Mouse (Mus musculus) stomach, embryonic 16.5 days (tissue): ENCODE measurements at regions not wholly inside any gene's neighbourhood (a gene's known extent, or its start where the extent isn't known, plus 50 kb on each side); places are given as distances from the start of the nearest gene placed in this dataset.
A peak's percentile ranks its signal among the peaks of the same experiment; 100 is the strongest.

Source experiments
- ATAC-seq: fragments of 200-750 bp; cut with Nextera tagmentation; 2 replicates; pipeline ENCODE4 v1.8.0; 2017; ENCODE audit warnings: moderate number of reproducible peaks, moderate TSS enrichment; ENCODE audit not compliant: insufficient read depth, low FRiP score
- H3K27ac ChIP-seq: fragments of 300-500 bp; sonication (generic); 2 replicates; pipeline ENCODE4 v1.5.1; 2014; ENCODE audit warnings: low read length
- H3K27me3 ChIP-seq: fragments of 300-500 bp; sonication (generic); 2 replicates; pipeline ENCODE4 v1.6.1; 2014; ENCODE audit warnings: low read length, control low read depth, mixed read lengths; ENCODE audit not compliant: control insufficient read depth, insufficient read depth
- H3K36me3 ChIP-seq: fragments of 300-500 bp; sonication (generic); 2 replicates; pipeline ENCODE4 v1.6.1; 2014; ENCODE audit warnings: low read length; ENCODE audit not compliant: control insufficient read depth, insufficient read depth
- H3K4me1 ChIP-seq: fragments of 300-500 bp; sonication (generic); 2 replicates; pipeline ENCODE4 v1.6.1; 2014; ENCODE audit warnings: low read length, control low read depth, mixed read lengths; ENCODE audit not compliant: control insufficient read depth, insufficient read depth
- H3K4me2 ChIP-seq: fragments of 300-500 bp; sonication (generic); 2 replicates; pipeline ENCODE4 v1.6.1; 2014; ENCODE audit warnings: low read depth, low read length, mixed read lengths
- H3K4me3 ChIP-seq: fragments of 300-500 bp; sonication (generic); replicated peaks from 2 replicates; pipeline ENCODE4 v1.5.1; 2014; ENCODE audit warnings: mild to moderate bottlenecking, low read length
- H3K9ac ChIP-seq: fragments of 300-500 bp; sonication (generic); 2 replicates; pipeline ENCODE4 v1.6.1; 2014; ENCODE audit warnings: low read length
- H3K9me3 ChIP-seq: fragments of 300-500 bp; sonication (generic); replicated peaks from 2 replicates; pipeline ENCODE4 v1.6.1; 2016; ENCODE audit warnings: low read length, control low read depth; ENCODE audit not compliant: control insufficient read depth
- WGBS: fragments of 180-500 bp; shearing (Covaris S2); extraction: QIAGEN DNeasy Blood & Tissue Kit; methylation state at CpG from one replicate; pipeline ENCODE4 v1.1.7; 2014; 5-methylcytosine and 5-hydroxymethylcytosine counted together

DNA sequence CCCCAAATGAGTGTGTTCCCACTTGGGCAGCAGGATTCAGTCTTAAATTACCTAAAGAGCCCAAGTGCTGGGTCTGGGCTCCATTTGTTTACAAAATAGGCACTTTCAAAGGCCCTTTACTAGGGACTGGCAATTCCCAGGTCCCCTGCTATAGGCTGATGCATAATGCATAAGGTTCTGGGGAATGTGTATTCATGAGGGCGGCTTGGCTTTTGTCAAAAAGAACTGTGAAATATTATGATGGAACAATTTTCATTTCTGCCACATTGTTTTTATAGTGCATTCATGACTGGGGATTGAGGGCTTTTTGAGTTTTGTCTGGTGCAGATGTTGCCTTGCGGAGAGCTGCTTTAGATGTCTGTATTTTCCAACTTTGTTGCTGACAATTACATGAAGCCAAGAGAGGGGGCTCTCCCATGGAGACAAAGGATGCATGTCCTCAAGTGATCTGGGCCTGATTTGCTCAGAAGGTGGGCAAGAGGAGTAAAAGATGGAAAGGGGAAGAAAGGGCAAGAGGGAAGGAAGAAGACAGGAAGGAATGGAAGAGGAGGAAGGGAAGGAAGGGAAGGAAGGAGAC lies 636.6 kb upstream of the Cdh5 start:
- Histone ChIP-seq H3K27me3 (no peaks in the 10 kb centered on the region), H3K4me3 (no peak overlapping the region), H3K36me3 (no peaks in the 10 kb centered on the region), H3K4me2 (no peak overlapping the region), H3K9ac (no peak overlapping the region), H3K9me3 (0 out of 2 replicates have a peak, but pooled peaks cover 5% of the 10 kb centered on the region), H3K4me1 (no peaks in the 10 kb centered on the region), H3K27ac (no peak overlapping the region)
- 88% methylated on average over 2 of the region's 2 CpGs for WGBS
- ATAC-seq, result no peak

DNA sequence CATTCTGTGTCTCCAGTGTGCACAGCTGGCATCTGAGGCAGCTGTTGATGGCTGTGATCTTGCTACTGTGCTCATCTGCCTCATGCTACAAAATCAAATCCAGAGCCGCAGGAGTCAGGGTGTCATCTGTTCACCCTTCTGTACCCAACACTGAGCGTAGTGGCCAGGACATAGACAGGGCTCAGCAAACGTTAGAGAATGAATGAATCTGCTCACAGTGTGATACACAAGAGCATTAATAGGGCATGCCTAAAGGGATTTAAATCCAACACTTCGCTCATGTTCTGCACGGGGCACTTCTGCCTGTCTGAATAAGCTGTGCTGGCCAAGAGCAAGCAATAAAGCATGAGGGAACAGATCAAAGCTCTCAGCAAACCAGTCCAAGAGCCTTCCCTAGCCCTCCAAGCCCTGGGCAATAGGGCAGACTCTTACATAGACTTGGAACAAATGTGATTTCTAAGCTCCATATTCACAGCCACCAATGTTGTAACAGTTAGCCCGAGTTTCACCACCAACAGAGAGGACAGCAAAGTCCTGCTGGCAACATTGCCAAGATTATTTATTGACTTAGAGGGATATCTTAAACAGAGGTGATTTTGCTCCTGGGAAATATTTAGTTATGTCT lies 633.8 kb upstream of the Cdh5 start:
- H3K4me2 ChIP-seq, result no peak overlapping the region
- H3K9me3 ChIP-seq, result no peaks in the 10 kb centered on the region
- H3K4me3 ChIP-seq, result no peak overlapping the region
- no peak overlapping the region for H3K9ac ChIP-seq
- no peak overlapping the region for H3K27ac ChIP-seq
- H3K27me3 ChIP-seq, result no peaks in the 10 kb centered on the region
- ATAC-seq, result no peak
- no peaks in the 10 kb centered on the region for H3K36me3 ChIP-seq
- H3K4me1 ChIP-seq, result no peaks in the 10 kb centered on the region
- WGBS, result 77% methylated on average over 6 of the region's 6 CpGs

DNA sequence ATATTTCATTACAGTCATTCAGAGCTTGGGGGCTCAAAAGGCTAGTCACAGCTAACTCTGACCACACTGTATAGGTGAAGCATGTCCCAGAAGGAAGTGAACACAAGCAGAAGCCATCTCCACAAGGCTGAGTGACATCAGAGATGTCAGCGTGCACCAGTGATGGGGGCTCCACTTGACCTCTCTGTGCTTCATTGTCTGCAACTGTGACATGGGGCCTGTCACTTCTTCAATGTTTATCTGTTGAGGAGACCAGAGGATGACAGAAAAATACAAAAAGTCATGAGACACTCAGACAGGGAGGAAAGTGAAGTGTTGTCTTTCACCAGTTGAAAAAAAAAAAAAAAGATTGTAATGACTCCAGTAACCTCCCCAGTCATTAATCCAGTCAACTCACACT lies 632.4 kb upstream of the Cdh5 start:
- 68% methylated on average over 1 of the region's 1 CpGs for WGBS
- no peak for ATAC-seq
- Histone ChIP-seq H3K36me3 (no peaks in the 10 kb centered on the region), H3K27ac (no peak overlapping the region), H3K27me3 (no peaks in the 10 kb centered on the region), H3K9me3 (no peaks in the 10 kb centered on the region), H3K4me3 (no peak overlapping the region), H3K4me1 (no peaks in the 10 kb centered on the region), H3K9ac (no peak overlapping the region), H3K4me2 (no peak overlapping the region)

DNA sequence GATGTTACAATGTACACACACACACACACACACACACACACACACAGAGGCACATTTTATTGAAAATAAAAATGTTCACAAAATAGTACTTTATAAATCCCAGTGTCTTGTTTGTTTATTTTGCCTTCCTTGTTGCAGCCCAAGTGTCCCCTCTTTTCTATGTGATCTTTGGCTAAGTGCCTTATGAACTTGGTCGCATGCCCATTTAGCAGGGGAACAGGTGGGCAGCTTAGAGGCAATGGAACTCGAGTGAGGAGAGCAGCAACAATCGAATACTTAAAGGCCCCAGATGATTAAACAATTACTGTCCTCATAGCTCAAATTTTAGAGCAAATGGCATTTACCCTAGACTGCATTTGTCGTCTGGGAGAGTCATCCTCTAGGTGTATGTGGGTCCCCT lies 631.1 kb upstream of the Cdh5 start:
- 44% methylated on average over 4 of the region's 4 CpGs for WGBS
- no peaks in the 10 kb centered on the region for H3K9me3 ChIP-seq
- H3K36me3 ChIP-seq, result no peaks in the 10 kb centered on the region
- no peak overlapping the region for H3K4me2 ChIP-seq
- no peaks in the 10 kb centered on the region for H3K4me1 ChIP-seq
- no peak overlapping the region for H3K9ac ChIP-seq
- H3K4me3 ChIP-seq, result no peak overlapping the region
- no peaks in the 10 kb centered on the region for H3K27me3 ChIP-seq
- no peak for ATAC-seq
- H3K27ac ChIP-seq, result no peak overlapping the region

DNA sequence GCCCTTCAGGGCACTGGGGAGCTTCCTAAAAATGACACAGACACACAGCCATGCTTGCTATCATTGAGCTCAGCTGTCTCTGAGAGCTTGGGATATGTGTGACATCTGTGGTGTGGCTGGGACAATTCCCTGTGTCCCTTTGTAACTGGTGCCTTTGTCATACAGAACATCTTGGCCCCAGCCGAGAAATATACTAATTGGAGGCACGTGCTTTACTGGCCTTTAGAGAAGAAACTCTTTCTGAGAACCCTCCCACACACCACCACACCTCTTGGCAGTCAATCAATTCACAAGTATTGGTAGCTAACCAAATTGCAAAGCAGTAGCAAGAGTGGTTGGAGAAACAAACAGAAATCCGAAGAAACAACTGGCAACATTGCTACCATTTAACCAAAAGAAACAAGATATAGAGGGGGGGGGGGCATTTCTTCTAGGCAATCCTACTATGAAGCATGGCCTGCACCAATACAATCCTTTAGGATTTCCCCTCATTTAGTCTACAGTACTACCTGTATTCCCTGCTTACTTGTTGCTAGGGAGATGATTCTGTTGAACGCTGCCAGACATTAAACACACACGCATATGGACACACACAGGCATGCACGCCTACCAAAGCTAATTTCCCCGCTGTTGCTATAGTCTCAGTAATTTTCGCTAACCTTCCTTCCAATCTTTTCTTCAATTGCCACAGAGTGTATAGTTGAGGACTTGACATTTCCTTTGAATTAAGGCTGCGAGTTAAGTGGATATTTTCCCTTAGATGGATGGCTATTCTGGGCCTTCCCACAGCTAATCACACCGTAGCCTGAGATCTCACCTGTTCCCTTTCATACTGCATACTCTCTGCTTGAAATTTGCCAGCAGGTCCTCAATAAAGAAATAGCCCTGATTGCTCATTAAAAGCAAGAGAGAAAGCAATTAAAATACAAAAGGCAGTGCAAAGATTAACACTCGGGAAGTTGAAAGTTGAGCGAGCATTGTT lies 625.3 kb upstream of the Cdh5 start:
- no peak overlapping the region for H3K9ac ChIP-seq
- no peaks in the 10 kb centered on the region for H3K36me3 ChIP-seq
- ATAC-seq, result no peak
- H3K4me1 ChIP-seq, result no peaks in the 10 kb centered on the region
- WGBS, result 82% methylated on average over 12 of the region's 12 CpGs
- no peak overlapping the region for H3K4me2 ChIP-seq
- H3K9me3 ChIP-seq, result no peaks in the 10 kb centered on the region
- no peak overlapping the region for H3K27ac ChIP-seq
- no peak overlapping the region for H3K4me3 ChIP-seq
- no peaks in the 10 kb centered on the region for H3K27me3 ChIP-seq

DNA sequence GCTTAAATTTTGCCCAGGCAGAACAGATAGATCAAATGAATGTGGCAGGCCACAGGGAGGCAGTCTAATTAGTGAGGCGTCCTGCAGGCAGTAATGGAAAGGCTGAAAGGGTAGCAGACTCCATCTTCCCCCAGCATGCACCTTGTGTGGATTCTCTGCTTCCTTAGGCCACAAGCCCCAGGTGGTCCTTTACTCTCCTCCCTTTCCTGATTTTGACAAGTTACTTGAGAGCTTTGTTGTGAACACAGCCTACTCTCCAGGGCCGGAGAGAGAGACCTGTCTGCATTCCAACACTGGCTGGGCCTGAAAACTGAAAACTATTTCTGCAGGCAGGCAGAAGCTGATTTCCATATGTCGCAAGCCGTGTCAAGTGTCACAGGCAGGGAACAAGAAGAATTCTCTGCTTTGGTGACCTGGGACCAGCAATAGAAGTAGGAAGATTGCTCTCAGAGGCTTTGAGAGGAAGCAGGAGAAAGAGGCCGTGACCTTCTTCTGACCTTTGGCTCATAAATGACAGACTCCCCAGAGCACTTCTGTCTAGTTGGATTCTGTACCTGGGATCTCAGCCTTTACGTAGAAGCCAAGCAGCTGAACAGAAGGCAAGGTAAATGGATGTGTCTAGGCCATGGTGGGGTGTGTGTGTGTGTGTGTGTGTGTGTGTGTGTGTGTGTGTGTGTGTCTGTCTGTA lies 619.2 kb upstream of the Cdh5 start:
- H3K9me3 ChIP-seq, result no peaks in the 10 kb centered on the region
- ATAC-seq, result 0 out of 2 replicates have a peak, but pooled peaks have one; percentile 17
- H3K27me3 ChIP-seq, result no peaks in the 10 kb centered on the region
- no peak overlapping the region for H3K4me2 ChIP-seq
- no peak overlapping the region for H3K27ac ChIP-seq
- H3K36me3 ChIP-seq, result no peaks in the 10 kb centered on the region
- H3K4me3 ChIP-seq, result no peak overlapping the region
- no peak overlapping the region for H3K9ac ChIP-seq
- 0 out of 2 replicates have a peak, but pooled peaks cover 3% of the 10 kb centered on the region for H3K4me1 ChIP-seq
- 36% methylated on average over 6 of the region's 6 CpGs for WGBS

DNA sequence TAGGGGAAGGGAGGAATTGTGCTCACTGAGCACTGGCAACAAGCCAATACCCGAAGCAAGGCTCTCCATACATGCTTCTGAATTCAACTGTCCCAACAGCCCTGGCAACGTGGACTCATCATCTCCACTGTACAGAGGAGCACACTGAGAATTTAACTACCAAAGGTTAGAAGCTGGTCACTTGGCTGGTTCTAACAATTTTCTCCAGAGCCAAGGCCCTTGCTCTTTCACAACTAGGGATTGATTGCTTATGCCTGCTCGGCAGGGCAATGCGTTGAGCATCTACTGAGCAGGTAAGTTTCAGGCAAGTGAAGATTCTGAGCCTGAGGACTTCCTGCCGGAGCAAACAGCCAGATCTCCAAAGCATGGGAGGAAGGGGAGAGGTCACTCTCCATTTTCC lies 616.0 kb upstream of the Cdh5 start:
- Histone ChIP-seq H3K4me3 (no peak overlapping the region), H3K9me3 (no peaks in the 10 kb centered on the region), H3K36me3 (no peaks in the 10 kb centered on the region), H3K4me2 (no peak overlapping the region), H3K27ac (no peak overlapping the region), H3K4me1 (0 out of 2 replicates have a peak, but pooled peaks cover 7% of the 10 kb centered on the region), H3K9ac (no peak overlapping the region), H3K27me3 (no peaks in the 10 kb centered on the region)
- 75% methylated on average over 5 of the region's 5 CpGs for WGBS
- no peak for ATAC-seq

DNA sequence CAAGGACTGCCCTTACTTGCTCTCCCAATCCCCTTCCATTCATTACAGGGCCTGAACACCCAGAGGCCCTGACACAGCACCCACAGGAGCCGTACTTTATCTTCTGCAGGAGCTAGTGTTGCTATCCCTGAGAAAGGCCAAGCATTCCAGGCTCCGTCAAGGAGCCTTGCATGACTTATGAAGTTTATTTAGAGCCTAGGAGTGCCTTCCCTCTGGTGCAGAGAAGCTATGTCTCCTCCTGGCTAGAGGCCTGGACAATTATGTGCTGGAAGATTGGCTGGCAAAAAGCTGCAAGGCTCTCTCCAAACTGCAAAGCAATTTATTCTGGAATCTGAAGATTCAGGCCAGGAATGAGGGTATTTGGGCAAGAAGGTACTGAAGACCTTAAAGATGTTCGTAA lies 612.0 kb upstream of the Cdh5 start:
- no peaks in the 10 kb centered on the region for H3K27me3 ChIP-seq
- WGBS, result 62% methylated on average over 3 of the region's 3 CpGs
- peak overlapping the region; percentile 36; the same call in 1 of the 2 replicates for H3K27ac ChIP-seq
- H3K4me3 ChIP-seq, result no peak overlapping the region
- H3K4me1 ChIP-seq, result 0 out of 2 replicates have a peak, but pooled peaks cover 11% of the 10 kb centered on the region
- no peak overlapping the region for H3K4me2 ChIP-seq
- no peaks in the 10 kb centered on the region for H3K9me3 ChIP-seq
- no peak for ATAC-seq
- H3K9ac ChIP-seq, result no peak overlapping the region
- no peaks in the 10 kb centered on the region for H3K36me3 ChIP-seq
